Comparison of ENCODE assay signal across 26 mouse cellular contexts in the genomic region with DNA sequence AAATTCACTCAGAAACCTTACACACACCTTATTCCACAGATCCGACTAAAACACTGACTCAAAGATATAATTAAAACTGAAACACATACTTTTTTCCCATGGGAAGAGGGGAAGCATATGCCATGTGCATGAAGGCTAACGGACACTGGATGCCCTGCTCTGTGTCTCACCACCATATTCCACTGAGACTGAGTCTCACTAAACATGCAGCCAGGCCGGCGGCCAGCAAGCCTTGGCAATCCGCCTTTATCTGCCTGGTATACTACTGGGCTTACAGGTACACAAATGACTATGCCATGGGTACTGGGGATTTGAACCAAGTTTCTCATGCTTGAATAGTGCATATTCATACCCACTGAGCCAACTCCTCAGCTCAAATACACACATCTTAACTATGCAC. TPM values are rescaled to one million over a fixed set of nuclear protein-coding genes. Genes with fewer than 3 reads are reported as not detected.
DNase-seq lines count a peak whose midpoint lies in the region; ATAC-seq lines count a peak whose summit lies in the region.
"Had no signal": no experiment of that assay in that cellular context is flagged by ENCODE, and none has a peak within 500 bp of the region (broad histone marks: within the 10 kb centered on the region; RNA-seq: fewer than 3 reads in every experiment).

No protein-coding gene starts in this region.

- H3K9ac ChIP-seq in kidney, embryonic 16.5 days (replicated peaks; ENCODE audit: low read length), result no peak overlapping the region
- H3K9ac ChIP-seq: embryonic facial prominence, embryonic 13.5 days; forebrain, embryonic 15.5 days; heart, embryonic 15.5 days; hindbrain, embryonic 12.5 days; limb, embryonic 13.5 days; lung, embryonic 15.5 days; neural tube, embryonic 12.5 days had no signal

- H3K36me3 ChIP-seq in kidney, embryonic 16.5 days (ENCODE audit: insufficient read depth, low read length), result peaks cover 37% of the 10 kb centered on the region

- WGBS in kidney, embryonic 16.5 days, result 90% methylated on average over 5 of the region's 5 CpGs

- DNase-seq in adrenal gland, postnatal 14 days, result peak; percentile 24
- no peak for DNase-seq in adrenal gland, postnatal 25 days
- DNase-seq in cerebellum, postnatal 36 days, result peak; percentile 26 to 38
- no peak for DNase-seq in cerebellum, adult 9-10 months
- DNase-seq in kidney, postnatal 10 days, result peak; percentile 43
- peak; percentile 41 to 47 for DNase-seq in kidney, postnatal 25 days
- DNase-seq: gastrocnemius, postnatal 25 days; heart, adult 11 months; layer of hippocampus, adult 9-11 months; right cerebral cortex, adult 18-20 months; thymus, postnatal 4 days had no signal

- no peak for ATAC-seq in kidney, embryonic 16.5 days (ENCODE audit: low FRiP score, low TSS enrichment)
- ATAC-seq: forebrain, embryonic 15.5 days; intestine, postnatal 0 days had no signal

- H3K27me3 ChIP-seq in kidney, embryonic 16.5 days (ENCODE audit: insufficient read depth, low read length), result no peaks in the 10 kb centered on the region
- H3K27me3 ChIP-seq: embryonic facial prominence, embryonic 13.5 days; forebrain, embryonic 15.5 days; heart, embryonic 15.5 days; hindbrain, embryonic 12.5 days; limb, embryonic 13.5 days; lung, embryonic 15.5 days; neural tube, embryonic 12.5 days had no signal

- H3K4me2 ChIP-seq in kidney, embryonic 16.5 days (replicated peaks; ENCODE audit: low read depth, low read length), result no peak overlapping the region
- H3K4me2 ChIP-seq: embryonic facial prominence, embryonic 13.5 days; forebrain, embryonic 15.5 days; heart, embryonic 15.5 days; hindbrain, embryonic 12.5 days; limb, embryonic 13.5 days; liver, embryonic 11.5 days; lung, embryonic 15.5 days; neural tube, embryonic 12.5 days had no signal

- H3K27ac ChIP-seq in kidney, embryonic 16.5 days (ENCODE audit: low read length), result no peak overlapping the region
- H3K27ac ChIP-seq: embryonic facial prominence, embryonic 13.5 days; forebrain, embryonic 10.5 days; forebrain, embryonic 15.5 days; heart, embryonic 10.5 days; heart, embryonic 15.5 days; hindbrain, embryonic 12.5 days; limb, embryonic 13.5 days; lung, embryonic 15.5 days; midbrain, embryonic 10.5 days; neural tube, embryonic 12.5 days had no signal

- H3K4me3 ChIP-seq in kidney, embryonic 16.5 days (ENCODE audit: low read length), result no peak overlapping the region
- H3K4me3 ChIP-seq: embryonic facial prominence, embryonic 13.5 days; forebrain, embryonic 10.5 days; forebrain, embryonic 15.5 days; heart, embryonic 10.5 days; heart, embryonic 15.5 days; hindbrain, embryonic 12.5 days; limb, embryonic 13.5 days; lung, embryonic 15.5 days; midbrain, embryonic 10.5 days; myocyte; neural tube, embryonic 12.5 days had no signal

- no peaks in the 10 kb centered on the region for H3K9me3 ChIP-seq in kidney, embryonic 16.5 days (ENCODE audit: low read length)
- H3K9me3 ChIP-seq: embryonic facial prominence, embryonic 13.5 days; forebrain, embryonic 10.5 days; forebrain, embryonic 15.5 days; G1E; heart, embryonic 10.5 days; heart, embryonic 15.5 days; hindbrain, embryonic 12.5 days; limb, embryonic 13.5 days; lung, embryonic 15.5 days; midbrain, embryonic 10.5 days; neural tube, embryonic 12.5 days had no signal

- no peaks in the 10 kb centered on the region for H3K4me1 ChIP-seq in kidney, embryonic 16.5 days (ENCODE audit: insufficient read depth, low read length)
- H3K4me1 ChIP-seq: embryonic facial prominence, embryonic 13.5 days; forebrain, embryonic 10.5 days; forebrain, embryonic 15.5 days; heart, embryonic 10.5 days; heart, embryonic 15.5 days; hindbrain, embryonic 12.5 days; limb, embryonic 13.5 days; lung, embryonic 15.5 days; midbrain, embryonic 10.5 days; neural tube, embryonic 12.5 days had no signal

RNA-seq across cellular contexts. Expression of a gene that starts 13.2 kb away (rescaled TPM):
- total RNA-seq in adrenal gland, postnatal 14 days (2021), result 20.5 and 22.1 TPM in 2 replicates
- 21.1 and 30.5 TPM in 2 replicates for total RNA-seq in adrenal gland, postnatal 25 days (2021)
- 23.1 and 26.7 TPM in 2 replicates for polyA plus RNA-seq in kidney, embryonic 16.5 days (2015; fragmentation: Nextera tagmentation; extraction: Ambion mirVana)

RNA-seq across cellular contexts. Expression of a gene that starts 19.4 kb away (rescaled TPM):
- total RNA-seq in adrenal gland, postnatal 14 days (2021), result 22.6 and 23.8 TPM in 2 replicates
- 17.1 and 28.7 TPM in 2 replicates for total RNA-seq in adrenal gland, postnatal 25 days (2021)
- 20.1 and 20.8 TPM in 2 replicates for polyA plus RNA-seq in kidney, embryonic 16.5 days (2015; fragmentation: Nextera tagmentation; extraction: Ambion mirVana)

RNA-seq across cellular contexts. Expression of a gene that starts 41.8 kb away (rescaled TPM):
- 44.0 and 46.2 TPM in 2 replicates for total RNA-seq in adrenal gland, postnatal 14 days (2021)
- total RNA-seq in adrenal gland, postnatal 25 days (2021), result 41.7 and 47.2 TPM in 2 replicates
- 98.3 and 108 TPM in 2 replicates for polyA plus RNA-seq in kidney, embryonic 16.5 days (2015; fragmentation: Nextera tagmentation; extraction: Ambion mirVana)

Comparison
In these comparisons a context has a peak if more than half of its experiments do, and no peak if none do; other contexts are left out.
1. DNase-seq: peak in adrenal gland, postnatal 14 days (single experiment), cerebellum, postnatal 36 days (2 of 2), kidney, postnatal 10 days (single experiment) and kidney, postnatal 25 days (2 of 2); none in adrenal gland, postnatal 25 days (single experiment) and cerebellum, adult 9-10 months (single experiment).